Mouse (Mus musculus) heart, adult 2 months (tissue): ENCODE measurements around the gene Gm45234.

Experiments
- CTCF ChIP-seq: fragments of 200-600 bp; IDR thresholded peaks from 2 replicates; pipeline ENCODE4 v1.8.1; 2022; ENCODE audit warnings: antibody characterized with exemption, mild to moderate bottlenecking, moderate library complexity
- POLR2A ChIP-seq: fragments of 200-500 bp; IDR thresholded peaks from 2 replicates; pipeline ENCODE4 v1.6.1; 2011; ENCODE audit warnings: mild to moderate bottlenecking, low read depth, low read length, control low read depth; ENCODE audit not compliant: insufficient read depth

GRCm38 (mm10) chr6:124746296-124746605 lies 9.6 kb downstream of the Gm45234 start:
- no peak for TF ChIP-seq CTCF
- no peak for TF ChIP-seq POLR2A
